Mouse (Mus musculus) heart, postnatal 36 days (tissue): ENCODE measurements around the gene Col3a1. TPM values are rescaled to one million over a fixed set of nuclear protein-coding genes. Genes with fewer than 3 reads are reported as not detected.

Source experiments
- DNase-seq, 2 experiments: peaks; one replicate each; pipeline ENCODE4 v3.0.0; 2021 to 2022
- intact Hi-C: fragments of 180-260 bp; cut with DNase I; formaldehyde crosslinking; loops from one replicate; pipeline ENCODE4 v1.15.1; 2025
- total RNA-seq, 2 experiments: library from RNA; stranded (reverse); gene quantifications; 2 replicates each; pipeline ENCODE4 v1.2.3; 2021

Gene Col3a1
- total RNA-seq = 100 to 1,000 TPM; 326 to 362 TPM

- intact Hi-C loops = loop anchor here (5.0 to 10.0 kb wide), 6 partner anchors 129 to 757 kb away; partner anchors contain the start of gene Gulp1
- DNase-seq = peak; percentile 56 to 61
Observed at GRCm38 (mm10) chr1:45311388-45311787, at the start of gene Col3a1. Gene Col3a1 (plus strand): TSS chr1:45311538.

GRCm38 (mm10) chr1:45269421-45269820 is 41.9 kb upstream of the Col3a1 start:
- no peak for DNase-seq
- intact Hi-C loops = no loop called here

GRCm38 (mm10) chr1:45276006-45276539 is 35.3 kb upstream of the Col3a1 start:
- peak in 1 of 2 experiments; percentile 36 for DNase-seq
- intact Hi-C loops = no loop called here

DNA sequence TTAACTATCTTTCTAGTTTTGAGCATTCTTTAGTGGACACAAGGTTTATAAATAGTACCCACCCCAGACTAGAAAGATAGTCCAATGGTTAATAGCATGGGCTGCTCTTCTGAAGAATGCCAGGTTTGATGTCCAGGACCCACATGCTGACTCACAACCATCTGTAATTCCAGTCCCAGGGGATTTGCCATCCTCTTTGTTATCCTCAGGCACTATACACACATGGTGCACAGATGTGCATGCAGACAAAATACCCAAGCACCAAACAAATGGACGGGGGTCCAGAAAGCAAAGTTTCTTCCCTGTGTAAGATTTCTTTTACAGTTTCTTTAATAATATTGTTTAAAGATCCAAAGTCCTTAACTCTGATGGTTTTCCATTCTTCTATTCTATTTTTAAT is 23.4 kb upstream of the Col3a1 start:
- intact Hi-C loops = no loop called here
- DNase-seq = no peak

GRCm38 (mm10) chr1:45290037-45290436 is 21.3 kb upstream of the Col3a1 start:
- no peak for DNase-seq
- intact Hi-C loops = no loop called here

GRCm38 (mm10) chr1:45299394-45300119 is 11.8 kb upstream of the Col3a1 start:
- intact Hi-C loops = no loop called here
- no peak for DNase-seq

- DNase-seq = no peak
- intact Hi-C loops = no loop called here
Observed at GRCm38 (mm10) chr1:45304273-45304672, 7.1 kb upstream of the Col3a1 start.

GRCm38 (mm10) chr1:45309015-45309414 is 2.3 kb upstream of the Col3a1 start:
- intact Hi-C loops = no loop called here
- no peak for DNase-seq

- peak in 1 of 2 experiments; percentile 39 for DNase-seq
- intact Hi-C loops = loop anchor here (2.0 to 10.0 kb wide), 7 partner anchors 130 to 757 kb away; partner anchors contain the start of gene Gulp1
Observed at GRCm38 (mm10) chr1:45311962-45312361, 624 bp downstream of the Col3a1 start.

GRCm38 (mm10) chr1:45312870-45313269 is 1.5 kb downstream of the Col3a1 start:
- intact Hi-C loops = loop anchor here (2.0 to 10.0 kb wide), 7 partner anchors 131 to 758 kb away; partner anchors contain the start of gene Gulp1
- no peak for DNase-seq

DNA sequence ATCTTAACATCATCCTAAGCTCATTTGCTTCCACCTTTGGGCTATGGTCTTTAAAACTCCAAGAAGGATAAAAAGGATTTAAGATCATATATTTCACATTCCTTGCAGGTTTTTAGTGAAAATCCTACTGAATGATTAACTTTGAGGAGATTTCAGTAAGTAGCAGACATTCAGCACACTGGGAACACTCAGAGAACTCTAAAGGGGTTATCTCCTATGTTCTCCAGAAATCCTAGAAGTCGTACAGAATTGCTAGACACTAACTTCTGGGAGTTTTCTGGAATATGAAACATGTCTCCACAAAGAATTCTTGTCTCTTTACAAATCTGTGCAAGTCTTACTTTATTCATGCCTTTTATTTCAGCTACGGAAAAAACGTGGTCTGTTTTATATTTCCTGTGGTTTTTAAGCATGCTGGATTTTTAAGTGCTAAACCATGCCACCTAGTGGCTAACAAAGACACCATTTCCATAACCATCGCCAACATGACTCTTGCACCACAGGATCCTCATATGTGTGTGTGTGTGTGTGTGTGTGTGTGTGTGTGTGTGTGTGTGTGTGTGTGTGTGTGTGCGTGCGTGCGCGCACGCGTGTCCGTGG is 2.5 kb downstream of the Col3a1 start:
- no peak for DNase-seq
- intact Hi-C loops = loop anchor here (2.0 to 10.0 kb wide), 7 partner anchors 131 to 759 kb away; partner anchors contain the start of gene Gulp1

- intact Hi-C loops = loop anchor here (10.0 kb wide), 3 partner anchors 201 to 761 kb away; partner anchors contain the start of gene Gulp1
- peak in 1 of 2 experiments; percentile 18 for DNase-seq
Observed at GRCm38 (mm10) chr1:45315767-45316528, 4.6 kb downstream of the Col3a1 start.

DNA sequence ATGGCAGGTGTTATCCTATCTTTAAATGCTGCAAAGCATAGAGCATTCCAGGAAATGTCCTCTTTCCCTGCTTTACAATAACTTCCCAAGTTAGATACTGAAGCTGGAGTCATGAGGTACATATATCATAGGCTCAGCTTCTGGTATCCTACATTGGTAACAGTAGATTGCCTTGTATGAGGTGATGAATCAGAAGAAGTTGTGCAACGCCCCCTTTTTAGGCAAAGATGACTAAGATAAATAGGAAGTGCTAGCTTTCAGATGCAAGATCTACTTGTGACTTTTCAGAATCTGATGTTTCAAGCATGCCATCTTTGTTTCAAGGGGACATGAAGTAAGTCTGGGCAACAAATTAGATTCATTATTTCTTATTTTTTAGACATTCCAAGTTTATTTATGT is 6.9 kb downstream of the Col3a1 start:
- DNase-seq = no peak
- intact Hi-C loops = loop anchor here (10.0 kb wide), 3 partner anchors 203 to 763 kb away; partner anchors contain the start of gene Gulp1

DNA sequence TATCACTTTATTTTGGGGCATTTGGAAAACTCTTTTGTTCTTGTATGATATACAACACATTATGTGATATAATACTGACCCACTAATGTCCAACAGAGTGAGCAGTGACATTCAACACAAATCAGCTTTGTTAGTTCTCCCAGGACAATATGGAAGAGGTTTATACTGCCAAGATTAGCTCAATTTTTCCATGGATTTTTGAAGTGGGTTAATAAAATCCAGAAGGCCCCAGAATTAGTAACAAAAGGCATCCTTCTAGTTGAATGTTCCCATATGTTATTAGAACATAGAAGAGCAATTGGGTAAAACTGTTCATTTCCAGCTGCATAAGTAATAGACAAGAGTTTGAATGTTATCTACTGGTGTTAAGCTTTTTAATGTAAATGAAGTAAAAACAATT is 9.5 kb downstream of the Col3a1 start:
- intact Hi-C loops = no loop called here
- DNase-seq = no peak

GRCm38 (mm10) chr1:45329149-45329548 is 17.8 kb downstream of the Col3a1 start:
- intact Hi-C loops = no loop called here

DNA sequence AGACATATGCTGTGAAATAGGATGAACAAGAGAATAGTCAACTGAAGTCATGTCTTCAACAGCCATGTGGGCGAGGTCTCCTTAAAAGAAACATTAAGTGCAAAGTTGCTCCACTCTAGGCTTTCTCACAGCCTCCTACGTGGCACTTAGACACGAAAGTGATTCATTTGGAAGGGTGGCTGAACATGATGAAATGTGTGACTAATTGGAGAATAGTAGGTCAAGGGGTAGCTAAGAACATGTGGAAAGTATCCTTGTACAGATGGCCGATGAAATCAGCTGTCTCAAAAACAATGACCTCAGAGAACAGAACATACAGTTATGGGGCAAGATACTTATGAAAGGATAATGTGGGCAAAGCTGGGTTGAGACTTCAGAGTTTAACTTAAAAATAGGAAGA is 44.6 kb downstream of the Col3a1 start:
- DNase-seq = no peak

More at GRCm38 (mm10) chr1:45329149-45329548, 17.8 kb downstream of the Col3a1 start:
- DNase-seq = no peak

GRCm38 (mm10) chr1:45358020-45358419 is 46.7 kb downstream of the Col3a1 start:
- intact Hi-C loops = loop anchor here (10.0 kb wide), 1 partner anchor 407 kb away; no protein-coding TSS in a partner anchor
- DNase-seq = no peak

More for the DNA sequence above, 44.6 kb downstream of the Col3a1 start:
- intact Hi-C loops = loop anchor here (10.0 kb wide), 1 partner anchor 409 kb away; no protein-coding TSS in a partner anchor

DNA sequence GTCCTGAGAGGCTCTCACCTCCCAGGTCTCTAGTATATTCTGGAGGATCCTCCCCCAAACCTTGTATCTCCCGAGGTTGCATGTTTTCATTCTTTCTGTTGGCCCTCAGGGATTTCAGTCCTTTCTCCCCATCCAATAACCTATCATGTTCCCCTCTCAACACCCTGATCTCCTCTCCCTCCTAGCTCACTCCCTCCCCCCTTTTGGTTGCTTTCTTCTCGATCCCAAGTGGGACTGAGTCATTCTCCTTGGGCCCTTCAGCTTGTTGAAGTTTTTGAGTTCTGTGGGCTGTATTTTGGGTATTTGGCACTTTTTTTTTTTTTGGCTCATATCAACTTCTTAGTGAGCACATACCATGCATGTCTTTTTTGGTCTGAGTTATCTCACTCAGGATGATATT is 47.8 kb downstream of the Col3a1 start:
- DNase-seq = no peak
- intact Hi-C loops = loop anchor here (10.0 kb wide), 1 partner anchor 406 kb away; no protein-coding TSS in a partner anchor

- no peak for DNase-seq
- intact Hi-C loops = loop anchor here (10.0 kb wide), 1 partner anchor 405 kb away; no protein-coding TSS in a partner anchor
Observed at GRCm38 (mm10) chr1:45359673-45360072, 48.3 kb downstream of the Col3a1 start.

DNA sequence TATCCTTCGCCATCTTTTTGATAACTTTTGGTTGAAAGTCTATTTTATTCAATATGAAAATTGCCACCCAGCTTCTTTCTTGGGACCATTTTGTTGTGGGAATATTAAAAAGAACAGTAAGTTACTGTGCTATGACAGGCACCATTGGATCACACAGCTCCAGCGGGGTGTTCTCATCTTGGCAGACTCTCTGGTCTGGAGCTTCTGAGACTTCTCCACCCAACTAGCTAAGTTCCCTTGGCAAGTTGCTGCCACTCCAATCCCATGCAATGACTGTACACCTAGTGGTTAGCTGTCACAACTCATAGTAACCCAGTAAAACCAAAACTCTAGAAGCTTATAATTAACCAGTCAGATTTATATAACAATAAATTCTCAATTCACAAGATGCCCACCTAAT is 51.9 kb downstream of the Col3a1 start:
- intact Hi-C loops = no loop called here
- DNase-seq = no peak
